Mouse (Mus musculus) intestine, embryonic 15.5 days (tissue): ENCODE results near the gene Dhrs7. TPM values are rescaled to one million over a fixed set of nuclear protein-coding genes. Genes with fewer than 3 reads are reported as not detected.

Source experiments
- ATAC-seq: fragments of 200-750 bp; cut with Nextera tagmentation; 2 replicates; pipeline ENCODE4 v1.8.0; 2017; ENCODE audit warnings: moderate TSS enrichment, moderate library complexity
- H3K27ac ChIP-seq: fragments of 300-500 bp; sonication (generic); 2 replicates; pipeline ENCODE4 v1.5.1; 2015; ENCODE audit warnings: mild to moderate bottlenecking, inconsistent platforms
- H3K27me3 ChIP-seq: fragments of 300-500 bp; sonication (generic); replicated peaks from 2 replicates; pipeline ENCODE4 v1.6.1; 2015; ENCODE audit warnings: inconsistent platforms
- H3K36me3 ChIP-seq: fragments of 300-500 bp; sonication (generic); 2 replicates; pipeline ENCODE4 v1.6.1; 2015; ENCODE audit warnings: inconsistent platforms
- H3K4me1 ChIP-seq: fragments of 300-500 bp; sonication (generic); replicated peaks from 2 replicates; pipeline ENCODE4 v1.6.1; 2015; ENCODE audit warnings: inconsistent platforms
- H3K4me2 ChIP-seq: fragments of 300-500 bp; sonication (generic); replicated peaks from 2 replicates; pipeline ENCODE4 v1.6.1; 2015; ENCODE audit warnings: mild to moderate bottlenecking, inconsistent platforms
- H3K4me3 ChIP-seq: fragments of 300-500 bp; sonication (generic); replicated peaks from 2 replicates; pipeline ENCODE4 v1.5.1; 2015; ENCODE audit warnings: inconsistent platforms
- H3K9ac ChIP-seq: fragments of 300-500 bp; sonication (generic); 2 replicates; pipeline ENCODE4 v1.6.1; 2015; ENCODE audit warnings: inconsistent platforms
- H3K9me3 ChIP-seq: fragments of 300-500 bp; sonication (generic); 2 replicates; pipeline ENCODE4 v1.6.1; 2016; ENCODE audit warnings: inconsistent platforms
- WGBS: fragments of 180-500 bp; shearing (Covaris S2); methylation state at CpG from one replicate; pipeline ENCODE4 v1.1.7; 2015; 5-methylcytosine and 5-hydroxymethylcytosine counted together
- polyA plus RNA-seq: library from polyadenylated mRNA; unstranded; fragments of >200 nt; fragmentation: Nextera tagmentation; extraction: Ambion mirVana; gene quantifications from 2 replicates; pipeline ENCODE4 v1.2.1, GENCODE M21; 2015

Dhrs7 gene
- polyA plus RNA-seq, 1 experiment from 2014 or later = 37.6 TPM

GRCm38 (mm10) chr12:72681919-72682318 lies 17.2 kb upstream of the Dhrs7 start:
- Histone ChIP-seq H3K9ac (no peak overlapping the region), H3K4me2 (no peak overlapping the region), H3K4me1 (no peaks in the 10 kb centered on the region), H3K36me3 (no peaks in the 10 kb centered on the region), H3K27me3 (no peaks in the 10 kb centered on the region), H3K4me3 (no peak overlapping the region), H3K27ac (no peak overlapping the region), H3K9me3 (no peaks in the 10 kb centered on the region)
- ATAC-seq = no peak
- WGBS = 90% methylated on average over 1 of the region's 1 CpGs

- Histone ChIP-seq H3K4me3 (no peak overlapping the region), H3K9me3 (no peaks in the 10 kb centered on the region), H3K36me3 (no peaks in the 10 kb centered on the region), H3K27me3 (no peaks in the 10 kb centered on the region), H3K4me1 (no peaks in the 10 kb centered on the region), H3K9ac (no peak overlapping the region), H3K4me2 (no peak overlapping the region), H3K27ac (no peak overlapping the region)
- no peak for ATAC-seq
- WGBS = 79% methylated on average over 3 of the region's 3 CpGs
Measured at GRCm38 (mm10) chr12:72679635-72680034, 14.9 kb upstream of the Dhrs7 start.

DNA sequence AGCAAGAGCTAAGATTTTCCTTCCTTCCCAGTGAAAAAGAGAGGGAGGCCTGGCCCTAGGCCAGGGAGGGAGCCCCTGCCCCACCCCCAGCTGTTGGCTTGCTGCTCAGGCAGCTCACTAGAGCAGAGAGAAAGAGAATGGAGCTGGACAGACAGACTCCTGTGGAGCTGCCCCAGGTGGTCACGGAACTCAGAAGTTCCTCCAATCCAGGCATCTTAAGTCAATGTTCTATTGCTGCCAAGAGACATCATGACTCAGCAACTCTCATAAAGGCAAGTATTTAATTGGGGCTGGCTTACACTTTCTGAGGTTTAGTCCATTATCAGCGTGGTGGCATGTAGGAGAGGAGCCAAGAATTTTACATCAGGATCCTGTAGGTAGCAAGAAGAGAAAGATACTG lies 10.1 kb upstream of the Dhrs7 start:
- H3K27ac ChIP-seq = no peak overlapping the region
- no peak overlapping the region for H3K4me2 ChIP-seq
- WGBS = 75% methylated on average over 2 of the region's 2 CpGs
- H3K27me3 ChIP-seq = no peaks in the 10 kb centered on the region
- no peaks in the 10 kb centered on the region for H3K4me1 ChIP-seq
- H3K4me3 ChIP-seq = no peak overlapping the region
- no peaks in the 10 kb centered on the region for H3K9me3 ChIP-seq
- no peaks in the 10 kb centered on the region for H3K36me3 ChIP-seq
- ATAC-seq = no peak
- no peak overlapping the region for H3K9ac ChIP-seq

GRCm38 (mm10) chr12:72674079-72674797 lies 9.5 kb upstream of the Dhrs7 start:
- Histone ChIP-seq H3K4me2 (no peak overlapping the region), H3K36me3 (no peaks in the 10 kb centered on the region), H3K9ac (no peak overlapping the region), H3K4me3 (no peak overlapping the region), H3K27ac (no peak overlapping the region), H3K4me1 (no peaks in the 10 kb centered on the region), H3K9me3 (no peaks in the 10 kb centered on the region), H3K27me3 (no peaks in the 10 kb centered on the region)
- WGBS = 77% methylated on average over 7 of the region's 7 CpGs
- no peak for ATAC-seq

DNA sequence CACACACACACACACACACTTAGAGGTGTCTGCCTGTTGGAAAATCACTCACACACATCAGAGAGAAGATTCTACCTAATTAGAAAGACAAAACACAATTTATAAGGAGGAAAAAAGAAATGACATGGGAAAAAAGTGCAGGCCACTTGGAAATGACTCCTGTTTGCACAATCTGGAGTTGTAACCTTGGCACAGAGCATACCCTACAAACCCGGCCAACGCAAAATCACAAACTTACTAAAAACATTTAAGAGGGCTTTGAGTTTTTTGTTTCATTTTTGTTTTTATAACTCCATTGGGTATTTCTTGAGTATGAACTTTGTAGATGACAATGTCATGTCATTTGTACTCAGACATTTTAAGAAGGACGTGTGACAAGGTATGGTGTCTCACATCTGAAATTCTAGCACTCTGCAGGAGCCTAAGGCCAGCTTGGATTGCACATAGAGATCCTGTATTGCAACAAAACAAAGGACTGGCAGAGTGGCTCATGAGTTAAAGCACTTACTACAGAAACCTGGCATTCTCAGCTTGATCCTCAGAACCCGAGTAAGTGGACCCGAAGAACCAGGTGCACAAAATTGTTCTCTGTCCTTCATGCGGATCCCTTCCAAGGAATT lies 6.9 kb upstream of the Dhrs7 start:
- Histone ChIP-seq H3K4me2 (no peak overlapping the region), H3K9ac (no peak overlapping the region), H3K36me3 (no peaks in the 10 kb centered on the region), H3K9me3 (no peaks in the 10 kb centered on the region), H3K4me3 (no peak overlapping the region), H3K27ac (no peak overlapping the region), H3K27me3 (no peaks in the 10 kb centered on the region), H3K4me1 (no peaks in the 10 kb centered on the region)
- 92% methylated on average over 6 of the region's 6 CpGs for WGBS
- ATAC-seq = no peak

DNA sequence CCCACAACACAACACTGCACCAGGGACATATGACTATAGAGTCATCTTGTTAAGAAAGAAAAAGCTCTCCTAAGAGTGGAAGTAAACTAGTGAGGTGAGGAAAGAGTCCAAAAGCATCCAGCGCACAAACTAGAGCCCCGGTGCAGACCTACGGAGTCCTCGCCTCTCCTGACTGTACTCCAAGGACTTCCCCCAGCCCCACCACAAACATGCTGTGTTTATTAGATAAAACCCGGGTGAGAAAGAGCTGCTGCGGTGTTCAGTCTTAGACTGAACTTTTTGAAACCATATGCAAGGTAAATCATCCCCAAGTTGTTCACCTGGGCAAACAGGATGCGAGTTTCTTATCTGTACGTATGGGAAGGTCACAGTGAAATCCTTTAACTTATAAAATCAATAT lies 6.2 kb upstream of the Dhrs7 start:
- H3K4me2 ChIP-seq = no peak overlapping the region
- no peak overlapping the region for H3K27ac ChIP-seq
- no peak overlapping the region for H3K9ac ChIP-seq
- no peaks in the 10 kb centered on the region for H3K27me3 ChIP-seq
- 86% methylated on average over 8 of the region's 8 CpGs for WGBS
- H3K4me1 ChIP-seq = no peaks in the 10 kb centered on the region
- no peaks in the 10 kb centered on the region for H3K36me3 ChIP-seq
- H3K9me3 ChIP-seq = no peaks in the 10 kb centered on the region
- no peak for ATAC-seq
- H3K4me3 ChIP-seq = no peak overlapping the region

DNA sequence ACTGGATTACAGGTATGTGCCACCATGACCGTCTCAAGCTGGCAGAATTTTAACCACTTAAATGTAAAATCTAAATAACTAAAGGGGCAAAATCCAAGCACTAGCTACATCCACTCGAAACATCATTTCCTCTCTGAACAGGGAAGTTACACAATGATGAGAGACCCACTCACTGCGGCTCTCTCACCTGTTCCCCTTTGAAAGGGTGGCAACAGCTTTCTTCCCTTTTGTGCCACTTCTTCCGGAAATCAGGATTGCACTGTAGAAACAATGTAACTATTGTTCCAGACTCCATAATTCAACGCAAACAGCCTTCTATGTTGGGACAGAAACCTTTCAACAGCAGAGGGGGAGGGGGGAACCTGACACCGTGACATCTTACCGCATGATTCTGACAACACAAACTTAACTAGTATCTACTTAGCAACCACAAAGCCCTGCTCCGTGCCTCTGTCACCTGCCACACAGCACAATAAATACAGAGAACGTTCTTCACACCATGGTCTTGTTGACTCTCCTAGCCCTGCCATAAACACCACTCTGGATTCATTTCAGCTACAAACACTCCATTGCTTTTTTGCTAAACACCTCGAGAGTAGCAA lies 3.3 kb upstream of the Dhrs7 start:
- no peaks in the 10 kb centered on the region for H3K36me3 ChIP-seq
- no peak overlapping the region for H3K27ac ChIP-seq
- H3K27me3 ChIP-seq = no peaks in the 10 kb centered on the region
- no peak overlapping the region for H3K9ac ChIP-seq
- H3K4me3 ChIP-seq = no peak overlapping the region
- H3K9me3 ChIP-seq = no peaks in the 10 kb centered on the region
- H3K4me1 ChIP-seq = no peaks in the 10 kb centered on the region
- H3K4me2 ChIP-seq = no peak overlapping the region
- no peak for ATAC-seq
- 59% methylated on average over 10 of the region's 10 CpGs for WGBS

GRCm38 (mm10) chr12:72666015-72666414 lies 1.3 kb upstream of the Dhrs7 start:
- H3K9ac ChIP-seq = no peak overlapping the region
- H3K4me1 ChIP-seq = no peaks in the 10 kb centered on the region
- H3K9me3 ChIP-seq = no peaks in the 10 kb centered on the region
- H3K27ac ChIP-seq = no peak overlapping the region
- no peak overlapping the region for H3K4me2 ChIP-seq
- no peak overlapping the region for H3K4me3 ChIP-seq
- no peaks in the 10 kb centered on the region for H3K36me3 ChIP-seq
- no peaks in the 10 kb centered on the region for H3K27me3 ChIP-seq
- 84% methylated on average over 5 of the region's 5 CpGs for WGBS
- no peak for ATAC-seq

DNA sequence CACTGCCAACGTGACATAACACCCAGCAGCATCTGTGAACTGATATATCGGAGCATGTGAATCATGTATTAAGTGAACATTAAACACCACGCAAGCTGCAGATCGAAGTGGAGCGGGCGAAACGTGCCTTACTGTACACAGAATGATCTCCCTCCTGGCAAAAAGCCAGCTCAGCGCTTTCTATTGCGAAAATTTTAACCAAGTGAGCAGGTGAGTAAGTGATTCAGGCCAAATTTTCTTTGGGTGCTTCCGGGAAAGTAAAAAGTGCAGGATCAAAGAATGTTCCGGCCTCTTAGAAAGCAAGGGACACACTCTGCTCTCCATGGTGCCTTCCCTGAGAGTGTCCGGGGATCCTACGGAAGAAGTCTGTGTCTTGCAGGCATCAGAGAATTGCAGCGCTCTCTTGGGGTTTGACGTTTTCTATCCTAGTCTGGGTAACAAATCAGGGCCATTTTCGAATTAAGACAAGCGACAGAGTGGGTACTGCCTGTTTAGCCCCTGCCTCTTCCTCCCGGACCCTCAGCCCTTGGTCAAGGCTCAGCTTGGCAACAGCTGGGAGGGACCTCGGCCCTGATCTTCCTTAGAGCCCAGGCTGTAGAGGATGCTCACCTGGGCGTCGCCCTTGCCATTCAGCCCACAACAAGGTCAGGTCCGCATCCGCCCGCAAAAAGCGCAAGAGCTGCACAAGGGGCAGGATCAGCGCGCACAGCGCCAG lies 532 bp downstream of the Dhrs7 start:
- Histone ChIP-seq H3K27ac (peak overlapping the region; percentile 82), H3K9ac (peak overlapping the region; percentile 56), H3K4me2 (peak overlapping the region; percentile 90), H3K4me1 (no peaks in the 10 kb centered on the region), H3K9me3 (no peaks in the 10 kb centered on the region), H3K4me3 (peak overlapping the region; percentile 58), H3K36me3 (no peaks in the 10 kb centered on the region), H3K27me3 (no peaks in the 10 kb centered on the region)
- WGBS = 4% methylated on average over 28 of the region's 28 CpGs
- ATAC-seq = peak; percentile 66

DNA sequence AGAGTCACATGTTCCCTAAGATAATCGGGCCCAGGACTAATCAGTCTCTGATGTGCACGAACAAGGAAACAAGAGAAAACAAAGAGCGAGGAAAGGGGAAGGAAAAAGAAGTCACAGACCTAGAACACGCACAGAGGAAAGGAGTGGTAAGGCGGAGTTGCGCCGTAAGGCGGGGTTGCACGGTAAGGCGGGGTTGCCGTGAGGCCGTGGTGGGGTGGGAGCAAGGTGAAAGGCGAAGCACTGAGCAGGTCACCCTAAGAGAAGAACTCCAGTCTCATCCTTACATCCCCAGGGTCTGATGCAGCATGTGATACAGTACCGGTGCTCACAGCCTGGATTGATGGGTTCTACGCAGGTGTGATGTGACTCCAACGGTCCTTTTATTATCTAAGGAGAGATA lies 8.9 kb downstream of the Dhrs7 start:
- WGBS = 87% methylated on average over 16 of the region's 16 CpGs
- H3K4me2 ChIP-seq = no peak overlapping the region
- no peaks in the 10 kb centered on the region for H3K4me1 ChIP-seq
- H3K36me3 ChIP-seq = no peaks in the 10 kb centered on the region
- H3K9ac ChIP-seq = no peak overlapping the region
- ATAC-seq = no peak
- no peaks in the 10 kb centered on the region for H3K9me3 ChIP-seq
- H3K27me3 ChIP-seq = no peaks in the 10 kb centered on the region
- H3K27ac ChIP-seq = no peak overlapping the region
- H3K4me3 ChIP-seq = no peak overlapping the region

DNA sequence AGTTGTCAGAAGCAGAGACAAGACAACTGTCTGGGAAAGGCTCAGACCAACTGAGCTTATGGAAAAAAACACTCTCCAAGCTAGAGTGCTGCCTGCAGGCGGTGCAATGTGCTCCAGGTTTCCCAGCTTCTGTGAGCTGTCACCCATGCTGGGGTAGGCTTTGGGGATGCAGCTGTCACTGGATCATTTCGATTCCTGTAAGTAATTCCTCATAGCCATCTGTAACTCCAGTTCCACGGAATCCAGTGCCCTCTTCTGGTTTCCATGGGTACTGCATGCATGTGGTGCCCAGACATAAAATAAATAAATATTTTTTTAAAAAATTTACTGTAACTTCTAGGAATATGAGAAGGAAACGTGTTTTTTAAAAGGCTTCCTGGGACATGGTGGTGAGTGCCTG lies 10.0 kb downstream of the Dhrs7 start:
- no peaks in the 10 kb centered on the region for H3K27me3 ChIP-seq
- no peak for ATAC-seq
- H3K4me1 ChIP-seq = no peaks in the 10 kb centered on the region
- H3K9ac ChIP-seq = no peak overlapping the region
- 19% methylated on average over 4 of the region's 4 CpGs for WGBS
- H3K4me3 ChIP-seq = no peak overlapping the region
- no peaks in the 10 kb centered on the region for H3K9me3 ChIP-seq
- H3K36me3 ChIP-seq = no peaks in the 10 kb centered on the region
- no peak overlapping the region for H3K4me2 ChIP-seq
- H3K27ac ChIP-seq = no peak overlapping the region

DNA sequence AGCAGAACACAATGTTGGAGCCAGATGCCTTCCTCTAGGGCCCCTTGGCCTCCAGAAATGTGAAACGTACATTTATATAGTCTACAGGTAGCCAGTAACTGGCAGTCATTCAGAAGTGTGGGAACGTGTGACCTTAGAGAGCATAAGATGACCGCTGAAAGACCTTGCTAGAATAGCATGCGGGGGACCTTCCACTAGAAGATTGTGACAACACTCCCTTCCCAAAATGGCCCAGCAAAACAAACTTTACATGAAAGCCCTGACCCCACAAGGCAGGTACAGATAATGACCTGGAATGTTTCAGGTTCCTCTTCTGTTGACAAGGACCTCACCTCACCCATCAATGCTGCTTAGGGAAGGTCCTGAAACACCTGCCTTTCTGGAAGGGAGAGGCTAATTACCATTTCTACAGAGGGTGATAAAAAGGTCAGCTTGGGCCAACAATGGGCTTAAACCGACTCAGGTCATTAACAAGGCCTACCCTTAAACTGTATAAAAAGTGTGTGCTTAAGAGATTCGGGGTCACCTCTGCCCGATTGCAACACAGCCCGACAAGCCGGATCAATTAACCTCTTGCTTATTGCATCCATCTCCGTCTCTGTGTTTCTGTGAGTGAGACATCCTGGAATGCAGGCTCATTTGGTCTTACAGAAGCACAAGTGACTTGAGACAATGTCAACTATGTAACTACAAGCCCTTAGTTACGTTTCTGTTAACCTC lies 14.9 kb downstream of the Dhrs7 start, which contains the start of gene Gm4756:
Gm4756 (minus strand) TSS at position 51 of the 720 bp plus-strand sequence.
- no peak within 1 kb of the TSS for H3K4me2 ChIP-seq
- H3K4me3 ChIP-seq = no peak within 1 kb of the TSS
- no peaks in the 10 kb centered on the region for H3K36me3 ChIP-seq
- H3K27ac ChIP-seq = no peak within 1 kb of the TSS
- no peak within 1 kb of the TSS for H3K9ac ChIP-seq
- 72% methylated on average over 11 of the region's 11 CpGs for WGBS
- H3K27me3 ChIP-seq = no peaks in the 10 kb centered on the region
- ATAC-seq = no peak
- H3K4me1 ChIP-seq = no peaks in the 10 kb centered on the region
- no peaks in the 10 kb centered on the region for H3K9me3 ChIP-seq
